Mouse (Mus musculus): Measurements from ENCODE around the gene Atrnl1.

GRCm38 (mm10) chr19:58117595-58117994 lies 506.8 kb downstream of the Atrnl1 start:
- TF ChIP-seq CTCF (IDR thresholded peaks at IDR 0.05; ENCODE audit: insufficient read depth, low read depth, low read length) (no peak), POLR2A (IDR thresholded peaks at IDR 0.05; ENCODE audit: insufficient read depth, low read depth, low read length) (no peak)
